Mouse (Mus musculus) cerebellum, postnatal 25 days (tissue): ENCODE measurements at regions not wholly inside any gene's neighbourhood (a gene's known extent, or its start where the extent isn't known, plus 50 kb on each side); places are given as distances from the start of the nearest gene placed in this dataset.
A peak's percentile ranks its signal among the peaks of the same experiment; 100 is the strongest.

Experiments used
- DNase-seq, 2 experiments: peaks; one replicate each; pipeline ENCODE4 v3.0.0; 2021; ENCODE audit warnings: mixed read lengths in 2 of 2

DNA sequence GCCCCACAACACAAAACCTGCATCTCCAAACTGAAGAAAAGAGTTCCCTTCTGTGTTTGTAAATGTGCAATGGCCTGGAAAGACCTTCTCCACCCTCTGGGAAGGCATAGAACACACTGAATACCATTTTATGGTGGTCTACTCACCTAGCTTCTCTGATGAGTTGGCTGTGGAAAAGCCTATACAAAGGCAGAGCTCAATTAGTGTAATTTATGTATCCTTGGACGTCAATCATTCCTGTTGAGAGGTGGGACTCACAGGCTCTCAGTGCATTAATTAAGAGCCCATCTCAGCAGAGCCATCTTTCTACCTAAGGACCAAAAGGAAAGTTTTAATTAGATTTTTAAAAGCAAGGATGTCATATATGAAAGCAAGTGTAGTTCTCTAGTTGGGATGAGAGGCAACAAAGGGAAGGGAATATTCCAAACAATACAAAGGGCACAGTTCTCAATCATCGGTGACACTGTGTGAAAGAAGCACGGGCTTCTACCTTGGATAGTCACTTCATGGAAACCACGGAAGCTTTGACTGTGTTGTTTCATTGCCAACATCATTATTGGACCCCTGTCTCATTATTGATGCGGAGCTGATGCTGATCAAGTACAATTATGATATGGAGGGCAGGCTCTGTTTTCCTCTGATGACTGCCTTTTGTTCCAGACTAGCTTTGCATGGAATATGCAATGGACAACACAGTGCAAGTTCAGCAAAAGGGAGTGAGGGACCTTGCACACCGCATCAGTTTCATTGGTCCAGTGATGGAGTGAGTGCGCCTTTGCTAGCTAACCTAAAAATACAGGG lies 392.5 kb upstream of the Tenm3 start:
- DNase-seq = no peak

DNA sequence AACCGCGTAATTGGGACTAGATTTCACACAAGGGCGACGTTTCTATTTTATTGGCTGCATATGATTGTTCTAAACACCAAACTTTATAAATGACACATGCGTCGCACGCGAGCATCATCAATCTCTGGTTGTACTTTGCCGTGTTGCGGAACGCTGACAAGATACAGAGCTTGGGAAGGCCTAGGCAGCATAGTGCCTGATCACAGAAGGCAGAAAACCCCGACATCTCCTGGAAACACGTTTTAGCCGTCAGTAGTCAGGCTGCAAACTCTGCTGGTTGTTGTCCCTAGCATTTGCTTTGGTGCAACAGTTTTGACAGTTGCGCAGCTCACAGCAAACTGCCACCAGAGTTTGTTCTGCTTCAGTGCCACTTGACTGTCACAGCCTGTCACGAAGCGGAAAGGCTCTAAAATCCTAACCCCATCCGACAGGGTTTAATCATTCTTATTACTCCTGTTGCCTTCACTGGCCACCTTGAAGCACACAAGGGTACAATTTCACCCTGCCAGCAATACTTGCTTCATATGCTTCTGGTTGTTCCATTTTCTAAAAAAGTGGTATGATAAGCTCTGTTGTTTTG lies 380.2 kb upstream of the Tenm3 start:
- no peak for DNase-seq

- DNase-seq = no peak
Measured at GRCm38 (mm10) chr8:49195333-49195640, 351.5 kb upstream of the Tenm3 start.

DNA sequence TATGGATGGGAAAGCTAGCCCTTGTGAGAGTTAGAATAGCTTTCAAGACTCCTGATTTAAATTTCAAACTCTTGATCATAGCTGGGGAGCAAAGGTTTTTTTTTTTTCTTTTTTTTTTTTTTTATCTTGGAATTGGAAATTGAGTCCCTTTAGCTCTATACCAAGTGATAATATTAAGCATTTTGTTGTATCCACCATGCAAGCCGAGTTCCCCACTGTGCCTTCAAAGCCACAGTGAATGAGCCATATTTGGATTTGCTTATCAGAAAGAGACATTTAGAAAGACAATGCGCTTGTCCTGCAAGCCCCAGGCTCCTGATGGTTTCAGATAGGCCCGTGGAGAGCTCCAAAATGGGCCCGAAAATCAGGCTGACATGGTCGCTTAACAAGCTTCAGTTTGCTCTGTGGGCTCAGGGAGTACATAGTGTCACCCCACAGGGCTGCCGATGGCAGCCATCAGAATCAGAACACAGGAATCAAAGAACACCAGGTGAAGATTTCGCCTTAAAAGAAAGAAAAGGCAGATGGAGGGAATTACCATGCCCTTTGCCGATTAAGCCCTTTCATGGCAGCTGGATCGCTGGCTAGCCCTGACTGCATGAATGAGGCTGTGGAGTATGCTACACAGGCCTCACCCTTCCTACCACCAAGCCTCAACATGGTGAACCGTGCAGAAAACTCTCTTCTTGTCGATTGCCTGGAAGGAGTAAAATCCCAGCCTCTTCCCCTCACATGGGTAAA lies 351.0 kb upstream of the Tenm3 start:
- DNase-seq = no peak

DNA sequence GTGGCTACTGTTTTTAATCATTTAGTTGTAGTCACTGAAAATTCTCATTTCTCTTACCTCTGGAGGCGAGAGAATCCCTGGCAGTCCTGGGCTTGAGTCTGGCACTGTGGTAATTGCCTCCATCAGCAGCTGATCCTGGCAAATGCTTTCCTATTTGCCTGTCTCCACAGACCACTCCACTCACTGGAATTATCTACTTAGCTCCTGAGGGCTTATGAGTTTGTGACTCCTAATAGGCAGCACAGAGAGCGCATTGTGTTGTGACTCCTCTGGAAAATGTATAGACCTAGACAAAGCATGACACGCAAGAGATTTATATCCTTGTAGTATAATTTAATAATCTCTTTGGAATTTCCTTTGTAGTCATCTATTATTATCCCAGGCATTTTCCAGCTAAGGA lies 343.1 kb upstream of the Tenm3 start:
- no peak for DNase-seq

DNA sequence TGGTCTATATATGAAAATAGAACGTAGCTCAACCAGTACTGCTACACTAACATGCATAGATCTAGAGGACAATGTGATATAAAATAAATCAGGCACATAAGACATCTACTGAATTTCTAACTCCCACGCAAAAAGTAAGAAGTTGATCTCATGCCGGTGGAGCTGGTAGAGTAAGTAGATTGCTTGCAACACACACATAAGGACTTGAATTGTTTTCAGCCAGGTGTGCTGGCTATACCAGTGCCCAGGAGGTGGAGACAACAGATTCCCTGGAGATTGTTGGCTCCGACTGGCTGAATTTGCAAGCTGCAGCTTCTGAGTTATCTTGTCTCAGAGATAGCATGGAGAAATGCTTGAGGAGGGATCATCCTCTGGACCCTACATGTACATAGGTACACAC lies 331.6 kb upstream of the Tenm3 start:
- no peak for DNase-seq

GRCm38 (mm10) chr8:49174956-49175355 lies 331.2 kb upstream of the Tenm3 start:
- no peak for DNase-seq

- no peak for DNase-seq
Measured at GRCm38 (mm10) chr8:49159318-49159717, 315.6 kb upstream of the Tenm3 start.

GRCm38 (mm10) chr8:49158201-49158600 lies 314.4 kb upstream of the Tenm3 start:
- DNase-seq = no peak

- peak in 1 of 2 experiments; percentile 4 for DNase-seq
Measured at GRCm38 (mm10) chr8:49136503-49137044, 292.8 kb upstream of the Tenm3 start.

DNA sequence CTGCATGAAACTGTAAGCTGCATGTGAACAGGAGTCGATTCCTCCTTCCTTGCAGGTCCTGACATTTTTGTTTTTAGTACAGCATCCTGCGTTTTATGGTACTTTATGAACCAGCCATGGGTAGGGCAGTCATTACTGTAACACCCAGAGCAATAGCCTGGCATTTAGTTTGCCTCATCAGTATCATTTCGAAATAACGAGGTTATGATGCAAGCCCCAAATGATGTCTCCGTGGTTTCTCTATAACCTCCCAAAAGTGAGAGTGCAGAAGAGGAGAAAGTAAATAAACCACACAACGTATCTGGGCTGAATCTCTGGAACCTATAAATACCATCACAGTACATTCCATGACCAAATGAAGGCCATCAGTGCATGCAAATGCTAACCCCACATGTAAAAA lies 265.3 kb upstream of the Tenm3 start:
- DNase-seq = no peak

- no peak for DNase-seq
Measured at GRCm38 (mm10) chr8:49108665-49109064, 264.9 kb upstream of the Tenm3 start.

DNA sequence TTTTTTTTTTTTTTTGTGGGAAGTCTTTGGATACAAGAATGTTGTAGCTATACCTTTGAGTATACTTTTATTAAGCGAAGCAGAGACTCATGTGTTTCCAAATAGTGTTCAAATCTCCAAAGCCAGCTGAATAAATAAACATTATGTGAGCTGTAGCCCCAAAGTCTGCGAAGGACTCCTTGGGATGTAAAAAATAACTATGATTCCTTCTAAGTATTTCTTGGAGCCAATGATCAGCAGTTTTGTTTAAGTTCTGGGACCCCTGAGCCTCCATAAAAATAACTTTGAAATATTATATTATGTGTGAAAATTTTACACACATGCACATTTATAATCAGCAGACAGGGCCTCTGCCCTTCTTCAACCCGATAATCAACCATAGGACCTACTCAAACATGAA lies 262.8 kb upstream of the Tenm3 start:
- DNase-seq = no peak

DNA sequence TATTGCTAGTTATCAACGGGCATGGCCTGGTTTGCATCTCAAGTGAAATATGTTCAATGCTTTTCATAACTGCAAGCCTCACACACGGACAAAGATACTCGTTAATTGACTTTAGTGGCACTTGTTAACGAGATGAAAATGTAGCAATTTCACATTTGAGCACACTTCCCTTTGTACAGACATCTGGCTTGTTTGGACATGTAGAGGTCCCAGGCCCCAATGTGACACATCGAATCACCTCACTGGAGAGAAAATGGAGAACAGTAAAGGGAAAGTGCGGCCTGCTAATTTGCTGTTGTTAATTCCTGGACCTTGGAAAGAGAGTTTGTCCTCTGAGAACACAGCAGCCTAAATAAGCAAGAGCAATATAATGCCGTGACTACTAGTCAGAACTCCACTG lies 257.4 kb upstream of the Tenm3 start:
- no peak for DNase-seq

- no peak for DNase-seq
Measured at GRCm38 (mm10) chr8:49084191-49084875, 240.6 kb upstream of the Tenm3 start.

DNA sequence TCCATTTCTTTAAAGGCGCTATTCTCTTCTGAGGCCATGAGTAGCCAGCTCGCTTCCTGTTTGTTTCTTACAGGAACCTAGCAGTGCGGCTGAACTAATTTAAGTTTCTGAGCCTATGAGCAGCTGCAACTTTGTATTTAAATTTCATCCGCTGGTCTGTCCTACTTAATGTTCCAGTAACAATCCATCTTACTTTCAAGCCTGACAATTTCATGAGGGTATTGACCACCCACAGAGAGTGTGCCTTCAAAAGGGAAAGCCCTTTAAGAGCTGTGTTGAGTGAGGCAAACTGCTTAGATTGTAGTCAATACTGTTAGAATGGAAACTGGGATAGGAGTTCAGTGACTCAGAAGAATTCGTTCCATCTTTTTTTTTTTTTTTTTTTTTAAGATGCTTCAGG lies 225.7 kb upstream of the Tenm3 start:
- DNase-seq = no peak

DNA sequence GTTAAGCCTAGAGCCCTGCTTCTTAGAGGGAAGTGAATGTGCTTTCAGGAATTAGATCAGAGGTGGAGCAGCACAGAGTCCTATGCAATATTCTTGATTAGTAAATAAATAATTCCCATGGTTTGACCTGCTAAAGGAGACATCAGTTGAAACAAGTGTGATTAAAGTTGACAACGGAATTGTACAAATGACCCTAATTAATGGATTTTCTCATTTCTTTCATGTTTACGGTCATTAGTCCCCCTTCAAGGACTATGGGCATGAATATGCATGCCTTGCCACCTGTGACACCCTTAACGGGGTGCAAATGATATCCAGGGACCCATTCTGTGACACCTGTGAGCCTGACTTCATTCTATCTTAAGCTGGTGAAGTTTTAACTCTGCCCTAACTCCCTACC lies 219.5 kb upstream of the Tenm3 start:
- DNase-seq = no peak

DNA sequence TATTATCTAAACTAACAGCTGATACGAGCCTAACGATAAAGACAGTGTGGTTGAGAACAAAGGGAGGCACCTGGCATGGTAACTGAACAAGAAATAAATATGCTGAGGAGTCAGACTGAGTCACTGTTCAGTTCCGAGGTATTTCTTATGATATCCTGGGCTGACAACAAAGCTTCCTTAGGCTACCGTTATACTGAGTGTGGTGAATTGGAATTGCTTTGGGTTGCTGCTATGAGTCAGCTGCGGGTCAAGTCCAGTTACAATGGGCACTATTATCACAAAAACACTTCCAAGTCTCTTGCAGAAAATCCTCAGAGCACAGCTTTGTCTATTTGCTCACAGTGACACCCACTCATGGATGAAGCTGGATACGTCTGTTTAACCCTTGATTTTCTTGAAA lies 199.5 kb upstream of the Tenm3 start:
- DNase-seq = no peak

- no peak for DNase-seq
Measured at GRCm38 (mm10) chr8:49035970-49036700, 192.4 kb upstream of the Tenm3 start.

- peak in 1 of 2 experiments; percentile 9 for DNase-seq
Measured at GRCm38 (mm10) chr8:49035519-49035918, 191.8 kb upstream of the Tenm3 start.

GRCm38 (mm10) chr8:49030255-49030654 lies 186.5 kb upstream of the Tenm3 start:
- no peak for DNase-seq

DNA sequence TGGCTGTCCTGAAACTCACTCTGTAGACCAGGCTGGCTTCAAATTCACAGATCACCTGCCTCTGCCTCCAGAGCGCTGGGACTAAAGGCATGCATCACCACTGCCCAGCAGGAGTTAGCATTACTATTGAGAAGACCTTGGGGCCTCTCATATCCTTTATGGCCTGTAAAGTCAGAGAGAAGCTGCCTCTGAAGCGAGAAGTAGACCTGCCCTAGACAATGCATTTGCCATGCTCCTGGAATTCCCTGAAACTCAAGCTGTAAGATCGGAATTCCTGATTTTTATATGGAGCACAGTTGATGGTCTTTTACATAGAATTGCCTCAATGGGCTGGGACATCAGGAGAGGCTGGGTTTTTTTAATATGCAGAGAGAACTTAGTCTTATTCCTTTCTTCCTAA lies 174.0 kb upstream of the Tenm3 start:
- no peak for DNase-seq

- DNase-seq = no peak
Measured at GRCm38 (mm10) chr8:49015701-49016100, 171.9 kb upstream of the Tenm3 start.
